9 mouse cellular contexts compared by ENCODE assay signal in the genomic region with DNA sequence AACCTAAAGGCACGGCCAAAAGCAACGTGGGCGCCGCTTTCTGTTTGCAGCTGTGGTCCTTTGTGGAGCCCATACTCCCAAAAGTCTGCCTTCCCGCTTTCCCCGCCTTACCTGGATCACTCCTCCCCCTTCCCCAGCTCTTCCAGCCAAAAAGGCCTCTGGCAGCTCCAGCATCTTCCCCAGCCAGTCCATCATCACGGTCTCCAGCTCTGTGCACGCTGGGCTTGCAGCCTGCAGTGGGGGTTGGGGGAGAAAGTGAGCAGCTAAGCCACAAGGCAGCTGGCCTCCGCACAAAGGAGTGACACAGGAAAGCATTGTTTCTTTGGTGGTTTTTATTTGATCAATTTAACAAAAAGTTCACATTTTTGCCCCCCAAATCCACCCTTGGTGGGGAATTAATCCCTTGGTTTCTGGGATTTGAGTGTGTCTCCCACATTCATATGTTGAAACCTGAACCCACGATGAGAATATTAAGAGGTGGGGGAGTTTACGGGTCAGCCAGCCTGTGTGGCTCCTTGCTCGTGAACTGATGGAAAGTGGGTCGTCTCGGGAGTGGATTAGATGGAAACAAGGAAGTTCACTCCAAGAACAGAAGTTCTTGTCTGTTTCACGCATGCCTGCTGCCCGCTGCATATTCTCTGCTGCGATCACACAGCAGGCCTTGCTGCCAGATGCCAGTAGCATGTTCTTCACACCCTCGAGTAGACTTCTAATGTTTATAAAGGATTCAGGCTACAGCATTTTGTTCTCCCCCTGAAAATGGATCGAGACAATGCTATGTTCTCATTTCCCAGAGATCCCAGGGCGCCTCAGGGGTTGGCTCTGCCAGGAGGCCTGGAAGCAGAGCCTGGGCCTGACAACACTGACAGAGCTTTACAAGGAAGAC. TPM values are rescaled to one million over a fixed set of nuclear protein-coding genes. Genes with fewer than 3 reads are reported as not detected.
DNase-seq lines count a peak whose midpoint lies in the region; ATAC-seq and TF ChIP-seq lines count a peak whose summit lies in the region.
"Had no signal": no experiment of that assay in that cellular context is flagged by ENCODE, and none has a peak within 500 bp of the region (broad histone marks: within the 10 kb centered on the region; RNA-seq: fewer than 3 reads in every experiment).

No protein-coding gene starts in this region.

- peak overlapping the region; percentile 82 for H3K27ac ChIP-seq in embryonic fibroblast, embryonic 13.5 days (ENCODE audit: insufficient read depth, low read length)
- peak overlapping the region; percentile 64 for H3K27ac ChIP-seq in heart, embryonic 11.5 days (ENCODE audit: low read depth, low read length)
- peak overlapping the region; percentile 93 for H3K27ac ChIP-seq in limb, embryonic 13.5 days

- H3K4me3 ChIP-seq in embryonic fibroblast, embryonic 13.5 days (ENCODE audit: insufficient read depth, low read length), result no peak overlapping the region
- no peak overlapping the region for H3K4me3 ChIP-seq in heart, embryonic 11.5 days (ENCODE audit: low read depth, low read length)
- H3K4me3 ChIP-seq in limb, embryonic 13.5 days, result no peak overlapping the region

- no peak for TF ChIP-seq CTCF in embryonic fibroblast, embryonic 13.5 days (IDR thresholded peaks at IDR 0.05; ENCODE audit: borderline replicate concordance, insufficient read depth, low read length)

- no peak overlapping the region for H3K4me2 ChIP-seq in heart, embryonic 11.5 days
- H3K4me2 ChIP-seq in limb, embryonic 13.5 days (replicated peaks), result peak overlapping the region; percentile 15; the same call in 1 of the 2 replicates

- H3K27me3 ChIP-seq in heart, embryonic 11.5 days (ENCODE audit: control insufficient read depth, insufficient read depth, low read length), result no peaks in the 10 kb centered on the region
- H3K27me3 ChIP-seq in limb, embryonic 13.5 days, result no peaks in the 10 kb centered on the region

- TF ChIP-seq POLR2A in embryonic fibroblast, embryonic 13.5 days (IDR thresholded peaks at IDR 0.05; ENCODE audit: low read depth, low read length), result no peak

- no peak for ATAC-seq in heart, embryonic 11.5 days (replicated peaks; ENCODE audit: insufficient number of reproducible peaks, low FRiP score, low TSS enrichment)
- ATAC-seq in limb, embryonic 13.5 days (ENCODE audit: low FRiP score, low read depth), result peak; percentile 89

- H3K36me3 ChIP-seq in heart, embryonic 11.5 days (ENCODE audit: control insufficient read depth, insufficient read depth, low read length), result no peaks in the 10 kb centered on the region
- H3K36me3 ChIP-seq in limb, embryonic 13.5 days, result no peaks in the 10 kb centered on the region

- peaks cover 14% of the 10 kb centered on the region for H3K4me1 ChIP-seq in embryonic fibroblast, embryonic 13.5 days (ENCODE audit: control insufficient read depth, insufficient read depth, low read length)
- peaks cover 34% of the 10 kb centered on the region for H3K4me1 ChIP-seq in heart, embryonic 11.5 days (ENCODE audit: control insufficient read depth, insufficient read depth, low read length)
- H3K4me1 ChIP-seq in limb, embryonic 13.5 days, result peaks cover 51% of the 10 kb centered on the region

- DNase-seq in layer of hippocampus, postnatal 10 days (ENCODE audit: low spot score in 2 of 2), result peak; percentile 43 to 53
- DNase-seq in layer of hippocampus, postnatal 25 days (ENCODE audit: extremely low spot score in 1 of 2, low spot score in 1 of 2), result no peak
- DNase-seq in thymus, postnatal 14 days, result peak; percentile 26
- no peak for DNase-seq in left cerebral cortex, adult 18-20 months (ENCODE audit: low spot score in 2 of 2)
- no peak for DNase-seq in adipocyte (ENCODE audit: low spot score)

- H3K9ac ChIP-seq in heart, embryonic 11.5 days (ENCODE audit: low read depth, low read length), result 0 out of 2 replicates have a peak overlapping the region, but pooled peaks have one; percentile 35
- peak overlapping the region; percentile 27; the same call in 1 of the 2 replicates for H3K9ac ChIP-seq in limb, embryonic 13.5 days

- 55% methylated on average over 20 of the region's 20 CpGs for WGBS in heart, embryonic 11.5 days (ENCODE audit: insufficient replicate concordance)
- WGBS in limb, embryonic 13.5 days, result 30% methylated on average over 20 of the region's 20 CpGs

- no peaks in the 10 kb centered on the region for H3K9me3 ChIP-seq in heart, embryonic 11.5 days (replicated peaks; ENCODE audit: control insufficient read depth, low read length)
- H3K9me3 ChIP-seq in limb, embryonic 13.5 days, result no peaks in the 10 kb centered on the region

RNA-seq across cellular contexts. Expression of a gene that starts 24.7 kb away (rescaled TPM):
- total RNA-seq in layer of hippocampus, postnatal 10 days (2021), result 1 to 10 TPM; 7.1 to 8.9 TPM
- total RNA-seq in layer of hippocampus, postnatal 25 days (2021), result 10 to 100 TPM; 11.8 to 12.2 TPM
- 1.6 TPM in 2 replicates for polyA plus RNA-seq in embryonic fibroblast, embryonic 13.5 days (2011; ENCODE audit: insufficient read length, low read depth, missing spikeins)
- 39.7 and 44.5 TPM in 2 replicates for polyA plus RNA-seq in heart, embryonic 11.5 days (2014; fragmentation: Nextera tagmentation; extraction: Ambion mirVana)
- polyA plus RNA-seq in limb, embryonic 13.5 days (2015; fragmentation: Nextera tagmentation; extraction: Ambion mirVana), result 16.8 and 18.4 TPM in 2 replicates
- total RNA-seq in left cerebral cortex, adult 18-20 months (2021), result 1 to 10 TPM; 3.9 to 4.2 TPM
- total RNA-seq: hematopoietic stem cell, adult 5-6 weeks had no signal

Comparison
In these comparisons a context has a peak if more than half of its experiments do, and no peak if none do; other contexts are left out.
1. DNase-seq: peak in layer of hippocampus, postnatal 10 days (2 of 2) and thymus, postnatal 14 days (single experiment); none in layer of hippocampus, postnatal 25 days (0 of 2), left cerebral cortex, adult 18-20 months (0 of 2) and adipocyte (single experiment).
2. Peak in every context shown above with its lines, with median percentiles within 50 percentile points of each other: H3K27ac ChIP-seq.